Mouse (Mus musculus) kidney, adult 2 months (tissue): ENCODE data around the gene Plcd1. TPM values are rescaled to one million over a fixed set of nuclear protein-coding genes. Genes with fewer than 3 reads are reported as not detected.
A peak's percentile ranks its signal among the peaks of the same experiment; 100 is the strongest.

ENCODE experiments used
- DNase-seq: peaks from one replicate; pipeline ENCODE4 v3.0.0; 2021
- H3K27ac ChIP-seq: fragments of 200-500 bp; 2 replicates; pipeline ENCODE4 v1.5.1; 2012; ENCODE audit warnings: low read depth, low read length, control low read depth, inconsistent platforms; ENCODE audit not compliant: insufficient read depth
- H3K27me3 ChIP-seq: fragments of 200-500 bp; replicated peaks from 2 replicates; pipeline ENCODE4 v1.6.1; 2012; ENCODE audit warnings: mild to moderate bottlenecking, moderate library complexity, low read length, inconsistent platforms; ENCODE audit not compliant: control insufficient read depth, insufficient read depth
- H3K36me3 ChIP-seq: fragments of 200-500 bp; 2 replicates; pipeline ENCODE4 v1.6.1; 2012; ENCODE audit warnings: mild to moderate bottlenecking, moderate library complexity, low read length, inconsistent platforms; ENCODE audit not compliant: control insufficient read depth, insufficient read depth
- H3K4me1 ChIP-seq: fragments of 200-500 bp; 2 replicates; pipeline ENCODE4 v1.6.1; 2011; ENCODE audit warnings: low read length; ENCODE audit not compliant: control insufficient read depth, insufficient read depth
- H3K4me3 ChIP-seq: fragments of 200-500 bp; 2 replicates; pipeline ENCODE4 v1.5.1; 2011; ENCODE audit warnings: mild to moderate bottlenecking, low read depth, low read length, control low read depth; ENCODE audit not compliant: insufficient read depth
- CTCF ChIP-seq: fragments of 200-500 bp; conservative IDR thresholded peaks from 2 replicates; pipeline ENCODE4 v1.5.1; 2011; ENCODE audit warnings: low read depth, mild to moderate bottlenecking, control low read depth, low read length, moderate library complexity, mixed read lengths; ENCODE audit not compliant: insufficient read depth, insufficient read length
- POLR2A ChIP-seq: fragments of 200-500 bp; IDR thresholded peaks from one replicate; pipeline ENCODE4 v1.6.1; 2011; ENCODE audit warnings: low read depth, low read length, control low read depth
- WGBS: fragments of 180-500 bp; shearing (Covaris S2); methylation state at CpG from one replicate; pipeline ENCODE4 v1.1.7; 2018; 5-methylcytosine and 5-hydroxymethylcytosine counted together
- polyA plus RNA-seq: library from polyadenylated mRNA; depleted of rRNA; stranded (reverse); fragments of >200 nt; gene quantifications from 2 replicates; pipeline ENCODE4 v1.2.3, GENCODE M21; 2012

The Plcd1 gene
- polyA plus RNA-seq, 1 experiment = 11.3 TPM

- DNase-seq = no peak
- H3K4me3 ChIP-seq = no peak overlapping the region
These were observed 3.9 kb downstream of the Plcd1 start for GRCm38 (mm10) chr9:119089437-119089836.

GRCm38 (mm10) chr9:119088148-119088801 is 5.0 kb downstream of the Plcd1 start:
- WGBS = 2% methylated on average over 24 of the region's 24 CpGs

More at GRCm38 (mm10) chr9:119089437-119089836, 3.9 kb downstream of the Plcd1 start:
- H3K27ac ChIP-seq = no peak overlapping the region
- TF ChIP-seq POLR2A = no peak
- no peak for TF ChIP-seq CTCF
- H3K27me3 ChIP-seq = no peaks in the 10 kb centered on the region
- no peaks in the 10 kb centered on the region for H3K36me3 ChIP-seq
- WGBS = 85% methylated on average over 7 of the region's 7 CpGs
- peaks cover 7% of the 10 kb centered on the region; the same call in 1 of the 2 replicates for H3K4me1 ChIP-seq

GRCm38 (mm10) chr9:119087309-119087708 is 6.0 kb downstream of the Plcd1 start:
- no peak for DNase-seq
- no peak for TF ChIP-seq CTCF
- no peak for TF ChIP-seq POLR2A
- no peak overlapping the region for H3K4me3 ChIP-seq
- H3K36me3 ChIP-seq = no peaks in the 10 kb centered on the region
- H3K4me1 ChIP-seq = peaks cover 2% of the 10 kb centered on the region; the same call in 1 of the 2 replicates
- no peak overlapping the region for H3K27ac ChIP-seq
- H3K27me3 ChIP-seq = no peaks in the 10 kb centered on the region
- 85% methylated on average over 5 of the region's 5 CpGs for WGBS

More at GRCm38 (mm10) chr9:119088148-119088801, 5.0 kb downstream of the Plcd1 start:
- Histone ChIP-seq H3K4me3 (peak overlapping the region; percentile 68), H3K27ac (peak overlapping the region; percentile 71), H3K4me1 (peaks cover 7% of the 10 kb centered on the region; the same call in 1 of the 2 replicates), H3K27me3 (no peaks in the 10 kb centered on the region), H3K36me3 (no peaks in the 10 kb centered on the region)
- DNase-seq = peak; percentile 97
- TF ChIP-seq POLR2A = peak; percentile 3
- no peak for TF ChIP-seq CTCF

GRCm38 (mm10) chr9:119086451-119086850 is 6.9 kb downstream of the Plcd1 start:
- Histone ChIP-seq H3K4me1 (no peaks in the 10 kb centered on the region), H3K27ac (no peak overlapping the region), H3K4me3 (no peak overlapping the region), H3K27me3 (no peaks in the 10 kb centered on the region), H3K36me3 (no peaks in the 10 kb centered on the region)
- no peak for TF ChIP-seq CTCF
- no peak for TF ChIP-seq POLR2A
- no peak for DNase-seq
- 70% methylated on average over 1 of the region's 1 CpGs for WGBS

- Histone ChIP-seq H3K36me3 (no peaks in the 10 kb centered on the region), H3K27ac (no peak overlapping the region), H3K4me3 (no peak overlapping the region), H3K4me1 (no peaks in the 10 kb centered on the region), H3K27me3 (no peaks in the 10 kb centered on the region)
- no peak for DNase-seq
- WGBS = 91% methylated on average over 10 of the region's 10 CpGs
- no peak for TF ChIP-seq CTCF
- TF ChIP-seq POLR2A = no peak
These were observed 9.3 kb downstream of the Plcd1 start for GRCm38 (mm10) chr9:119083966-119084365.

- no peaks in the 10 kb centered on the region for H3K4me1 ChIP-seq
- no peaks in the 10 kb centered on the region for H3K27me3 ChIP-seq
- DNase-seq = no peak
- 75% methylated on average over 7 of the region's 7 CpGs for WGBS
- H3K4me3 ChIP-seq = no peak overlapping the region
- no peak for TF ChIP-seq POLR2A
- no peak for TF ChIP-seq CTCF
- H3K36me3 ChIP-seq = no peaks in the 10 kb centered on the region
- H3K27ac ChIP-seq = no peak overlapping the region
These were observed 10.5 kb downstream of the Plcd1 start for GRCm38 (mm10) chr9:119082656-119083430.

GRCm38 (mm10) chr9:119082039-119082438 is 11.3 kb downstream of the Plcd1 start:
- 81% methylated on average over 8 of the region's 8 CpGs for WGBS
- DNase-seq = no peak
- no peak overlapping the region for H3K27ac ChIP-seq

More at GRCm38 (mm10) chr9:119082039-119082438, 11.3 kb downstream of the Plcd1 start:
- Histone ChIP-seq H3K27me3 (no peaks in the 10 kb centered on the region), H3K4me1 (no peaks in the 10 kb centered on the region), H3K36me3 (no peaks in the 10 kb centered on the region), H3K4me3 (no peak overlapping the region)
- no peak for TF ChIP-seq POLR2A
- no peak for TF ChIP-seq CTCF
